Comparison of ENCODE assay signal across 11 mouse cellular contexts in genomic region chr6:92010895-92011294, GRCm38 (mm10). TPM values are rescaled to one million over a fixed set of nuclear protein-coding genes. Genes with fewer than 3 reads are reported as not detected.
"Had no signal": no experiment of that assay in that cellular context is flagged by ENCODE, and none has a peak within 500 bp of the region (broad histone marks: within the 10 kb centered on the region; RNA-seq: fewer than 3 reads in every experiment).

No protein-coding gene starts in this region.

- H3K9ac ChIP-seq: limb, embryonic 12.5 days; liver, embryonic 14.5 days; midbrain, embryonic 12.5 days; neural tube, embryonic 15.5 days had no signal

- DNase-seq: kidney, postnatal 14 days; lung, adult 18-20 months; right cerebral cortex, adult 18-20 months; right cerebral cortex, postnatal 25 days; thymus, postnatal 36 days had no signal

- H3K36me3 ChIP-seq: limb, embryonic 12.5 days; midbrain, embryonic 12.5 days; neural tube, embryonic 15.5 days had no signal

- H3K4me2 ChIP-seq: limb, embryonic 12.5 days; midbrain, embryonic 12.5 days; neural tube, embryonic 15.5 days had no signal

- H3K27ac ChIP-seq: limb, embryonic 12.5 days; liver, embryonic 14.5 days; midbrain, embryonic 12.5 days; neural tube, embryonic 15.5 days had no signal

- H3K9me3 ChIP-seq: limb, embryonic 12.5 days; midbrain, embryonic 12.5 days; neural tube, embryonic 15.5 days had no signal

- H3K4me3 ChIP-seq: limb, embryonic 12.5 days; midbrain, embryonic 12.5 days; myocyte; neural tube, embryonic 15.5 days had no signal

- H3K27me3 ChIP-seq: limb, embryonic 12.5 days; midbrain, embryonic 12.5 days; neural tube, embryonic 15.5 days had no signal

RNA-seq across cellular contexts. Expression of gene Fgd5, which starts 32.2 kb away (rescaled TPM):
- total RNA-seq: megakaryocyte-erythroid progenitor cell, adult 5-6 weeks had no signal
- polyA plus RNA-seq: myocyte had no signal
